8 mouse cellular contexts compared by ENCODE assay signal in genomic region chr10:8792412-8792811, GRCm38 (mm10).
DNase-seq lines count a peak whose midpoint lies in the region; ATAC-seq and TF ChIP-seq lines count a peak whose summit lies in the region.

No protein-coding gene starts in this region.

- TF ChIP-seq POLR2A in limb, embryonic 14.5 days (IDR thresholded peaks at IDR 0.05; ENCODE audit: borderline replicate concordance, extremely low read depth, insufficient read depth, insufficient read length): no peak

- H3K4me3 ChIP-seq in gastrocnemius, adult 2 months: no peak overlapping the region
- H3K4me3 ChIP-seq in limb, embryonic 14.5 days (replicated peaks; ENCODE audit: low read length): no peak overlapping the region
- no peak overlapping the region for H3K4me3 ChIP-seq in neural tube, embryonic 11.5 days (ENCODE audit: low read depth, low read length)

- H3K27me3 ChIP-seq in limb, embryonic 14.5 days (ENCODE audit: control insufficient read depth, insufficient read depth, low read length): no peaks in the 10 kb centered on the region
- no peaks in the 10 kb centered on the region for H3K27me3 ChIP-seq in neural tube, embryonic 11.5 days (ENCODE audit: control insufficient read depth, insufficient read depth, low read length)

- H3K9ac ChIP-seq in limb, embryonic 14.5 days (ENCODE audit: low read depth, low read length, severe bottlenecking): no peak overlapping the region
- H3K9ac ChIP-seq in neural tube, embryonic 11.5 days (ENCODE audit: low read length): no peak overlapping the region

- 0 out of 2 replicates have a peak, but pooled peaks have one; percentile 34 for ATAC-seq in limb, embryonic 14.5 days (ENCODE audit: low FRiP score, low read depth)
- no peak; the same call in 1 of the 2 replicates for ATAC-seq in neural tube, embryonic 11.5 days (ENCODE audit: insufficient read depth, low FRiP score, low TSS enrichment)
- no peak for ATAC-seq in erythroblast, adult 5-6 weeks (replicated peaks; ENCODE audit: low FRiP score, poor library complexity, severe bottlenecking)

- peak; percentile 60 for DNase-seq in ovary, postnatal 14 days (ENCODE audit: low spot score)
- DNase-seq in ovary, postnatal 10 days (ENCODE audit: low spot score): no peak
- DNase-seq in c-Kit-positive CD71-negative TER-119-negative erythroid progenitor cells, embryonic 14.5 days (ENCODE audit: low read depth): peak; percentile 36
- peak; percentile 69 for DNase-seq in gastrocnemius, adult 2 months
- DNase-seq in kidney, adult 18-20 months: peak; percentile 72
- DNase-seq in limb, embryonic 14.5 days (ENCODE audit: low spot score): peak; percentile 62
- peak; percentile 51 for DNase-seq in neural tube, embryonic 11.5 days (ENCODE audit: low spot score)

- H3K36me3 ChIP-seq in limb, embryonic 14.5 days (ENCODE audit: control insufficient read depth, insufficient read depth, low read length): no peaks in the 10 kb centered on the region
- H3K36me3 ChIP-seq in neural tube, embryonic 11.5 days (ENCODE audit: control insufficient read depth, insufficient read depth, low read length): no peaks in the 10 kb centered on the region

- no peaks in the 10 kb centered on the region for H3K4me1 ChIP-seq in limb, embryonic 14.5 days (ENCODE audit: control insufficient read depth, insufficient read depth, low read length)
- H3K4me1 ChIP-seq in neural tube, embryonic 11.5 days (ENCODE audit: control insufficient read depth, insufficient read depth, low read length): no peaks in the 10 kb centered on the region

- peak; percentile 89 for TF ChIP-seq CTCF in gastrocnemius, adult 2 months (IDR thresholded peaks at IDR 0.05)

- 47% methylated on average over 5 of the region's 5 CpGs for WGBS in limb, embryonic 14.5 days
- whole genome bisulfite sequencing in neural tube, embryonic 11.5 days: 77% methylated on average over 5 of the region's 5 CpGs

- H3K4me2 ChIP-seq in limb, embryonic 14.5 days (replicated peaks; ENCODE audit: low read depth, low read length, severe bottlenecking): no peak overlapping the region
- H3K4me2 ChIP-seq in neural tube, embryonic 11.5 days (ENCODE audit: low read depth): no peak overlapping the region

- no peak overlapping the region for H3K27ac ChIP-seq in gastrocnemius, adult 2 months
- H3K27ac ChIP-seq in limb, embryonic 14.5 days (replicated peaks; ENCODE audit: low read depth, low read length): no peak overlapping the region
- H3K27ac ChIP-seq in neural tube, embryonic 11.5 days (ENCODE audit: low read depth, low read length): no peak overlapping the region

- intact Hi-C loops in gastrocnemius, adult 2 months (cut with DNase I): no loop called here

- H3K9me3 ChIP-seq in limb, embryonic 14.5 days (ENCODE audit: control insufficient read depth, low read length): no peaks in the 10 kb centered on the region
- no peaks in the 10 kb centered on the region for H3K9me3 ChIP-seq in neural tube, embryonic 11.5 days (ENCODE audit: control insufficient read depth, low read length)
